8 mouse cellular contexts compared by ENCODE assay signal in the genomic region with DNA sequence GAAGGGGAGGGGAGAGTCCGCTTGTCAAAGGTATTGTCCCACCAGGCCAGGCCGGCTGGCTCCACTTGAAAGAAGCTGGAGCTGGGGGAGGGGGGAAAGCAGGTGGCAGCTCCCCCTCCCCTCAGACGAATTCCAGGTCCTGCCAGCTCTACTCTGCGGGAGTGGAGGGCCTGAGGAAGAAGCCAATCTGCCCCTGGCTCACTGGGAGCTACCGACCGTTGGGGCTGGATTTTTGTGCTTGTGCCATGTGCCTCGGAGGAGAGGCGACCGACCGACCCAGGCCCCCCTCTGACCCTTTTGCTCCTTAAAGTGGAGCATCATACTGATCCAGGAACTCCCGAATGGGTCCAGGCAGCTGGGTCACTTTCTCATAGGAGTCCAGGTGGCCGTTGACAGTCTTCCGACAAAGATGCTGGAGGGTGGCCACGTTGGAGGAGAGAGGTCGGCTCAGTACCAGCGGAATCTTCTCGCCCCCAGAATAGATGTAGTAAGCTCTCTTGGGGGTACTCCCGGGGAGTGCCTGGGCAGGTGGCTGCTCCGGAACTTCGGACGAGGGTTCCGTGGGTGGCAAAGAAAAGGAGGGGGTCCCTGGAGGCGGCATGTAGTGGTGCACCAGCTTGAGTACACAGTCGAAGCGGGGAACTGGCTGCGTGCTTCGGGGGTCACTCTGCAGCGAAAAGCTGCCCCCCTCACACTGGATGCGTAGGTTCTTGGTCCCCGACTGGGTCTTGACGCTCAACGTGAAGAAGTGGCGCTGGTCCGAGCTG. TPM values are rescaled to one million over a fixed set of nuclear protein-coding genes. Genes with fewer than 3 reads are reported as not detected.
DNase-seq lines count a peak whose midpoint lies in the region; ATAC-seq and TF ChIP-seq lines count a peak whose summit lies in the region.

No protein-coding gene starts in this region.

- no peak for TF ChIP-seq CTCF in lung, adult 2 months (IDR thresholded peaks at IDR 0.05; ENCODE audit: insufficient read depth, low read length)
- peak; percentile 18; the same call in 1 of the 2 replicates for TF ChIP-seq CTCF in forebrain, postnatal 0 days (IDR thresholded peaks at IDR 0.05; ENCODE audit: low read depth)
- TF ChIP-seq CTCF in liver, postnatal 0 days (IDR thresholded peaks at IDR 0.05; ENCODE audit: low read depth), result no peak

- peak overlapping the region; percentile 95 for H3K4me2 ChIP-seq in forebrain, postnatal 0 days (ENCODE audit: low read depth)
- peak overlapping the region; percentile 88 for H3K4me2 ChIP-seq in liver, postnatal 0 days (ENCODE audit: low read depth, low read length)

- no peaks in the 10 kb centered on the region for H3K27me3 ChIP-seq in forebrain, postnatal 0 days (ENCODE audit: insufficient read depth, low read length)
- H3K27me3 ChIP-seq in liver, postnatal 0 days (ENCODE audit: insufficient read depth, low read length), result peaks cover 28% of the 10 kb centered on the region

- H3K4me3 ChIP-seq in lung, adult 2 months (replicated peaks; ENCODE audit: extremely low read depth, low read depth, low read length), result peak overlapping the region; percentile 92
- peak overlapping the region; percentile 62 for H3K4me3 ChIP-seq in forebrain, postnatal 0 days (ENCODE audit: low read depth, low read length)
- peak overlapping the region; percentile 80 for H3K4me3 ChIP-seq in liver, postnatal 0 days (ENCODE audit: low read depth, low read length)

- H3K36me3 ChIP-seq in forebrain, postnatal 0 days (ENCODE audit: insufficient read depth), result no peaks in the 10 kb centered on the region
- peaks cover 11% of the 10 kb centered on the region for H3K36me3 ChIP-seq in liver, postnatal 0 days (replicated peaks; ENCODE audit: insufficient read depth, low read length)

- no peak for DNase-seq in lung, adult 2 months
- no peak for DNase-seq in lung, postnatal 10 days
- peak; percentile 49 to 50 for DNase-seq in cerebellum, adult 18-20 months
- peak; percentile 31 for DNase-seq in forebrain, postnatal 0 days
- DNase-seq in liver, postnatal 0 days, result no peak
- no peak for DNase-seq in natural killer cell, adult 2 months (ENCODE audit: low spot score in 2 of 2)
- no peak for DNase-seq in urinary bladder, adult 18-20 months (ENCODE audit: low spot score in 2 of 2)
- DNase-seq in frontal cortex, postnatal 14 days (ENCODE audit: low spot score in 2 of 2), result no peak

- TF ChIP-seq EP300 in liver, postnatal 0 days (IDR thresholded peaks at IDR 0.05; ENCODE audit: low read depth), result no peak

- TF ChIP-seq POLR2A in lung, adult 2 months (IDR thresholded peaks at IDR 0.05; ENCODE audit: borderline replicate concordance, extremely low read depth, low read depth, low read length), result 0 out of 2 replicates have a peak, but pooled peaks have one; percentile 15

- no peaks in the 10 kb centered on the region for H3K9me3 ChIP-seq in forebrain, postnatal 0 days (ENCODE audit: low read length)
- H3K9me3 ChIP-seq in liver, postnatal 0 days (ENCODE audit: low read length), result no peaks in the 10 kb centered on the region

- no peak for ATAC-seq in forebrain, postnatal 0 days
- no peak for ATAC-seq in liver, postnatal 0 days

- peak overlapping the region; percentile 76 for H3K9ac ChIP-seq in forebrain, postnatal 0 days
- peak overlapping the region; percentile 86 for H3K9ac ChIP-seq in liver, postnatal 0 days (replicated peaks)

- peaks cover 35% of the 10 kb centered on the region for H3K4me1 ChIP-seq in lung, adult 2 months (ENCODE audit: control insufficient read depth, insufficient read depth, low read length)
- peaks cover 22% of the 10 kb centered on the region for H3K4me1 ChIP-seq in forebrain, postnatal 0 days (ENCODE audit: insufficient read depth)
- peaks cover 63% of the 10 kb centered on the region for H3K4me1 ChIP-seq in liver, postnatal 0 days (ENCODE audit: insufficient read depth)

- 35% methylated on average over 34 of the region's 34 CpGs for WGBS in lung, adult 2 months
- 8% methylated on average over 34 of the region's 34 CpGs for WGBS in forebrain, postnatal 0 days
- WGBS in liver, postnatal 0 days (ENCODE audit: insufficient replicate concordance), result 32% methylated on average over 34 of the region's 34 CpGs

- H3K27ac ChIP-seq in forebrain, postnatal 0 days (ENCODE audit: low read depth, low read length), result no peak overlapping the region
- 0 out of 2 replicates have a peak overlapping the region, but pooled peaks have one; percentile 95 for H3K27ac ChIP-seq in liver, postnatal 0 days (ENCODE audit: low read depth)

RNA-seq across cellular contexts. Expression of gene Socs3, which starts 2.4 kb away (rescaled TPM):
- polyA plus RNA-seq in lung, adult 2 months (2012; rRNA removed), result 32.1 and 40.6 TPM in 2 replicates
- total RNA-seq in forebrain, postnatal 0 days (2014; rRNA removed), result 7.8 and 11.0 TPM in 2 replicates
- 6.5 and 8.4 TPM in 2 replicates for polyA plus RNA-seq in forebrain, postnatal 0 days (2015; fragmentation: Nextera tagmentation; extraction: Ambion mirVana)
- 3.5 and 5.8 TPM in 2 replicates for polyA plus RNA-seq in liver, postnatal 0 days (2015; fragmentation: Nextera tagmentation; extraction: Ambion mirVana)

RNA-seq across cellular contexts. Expression of gene Pgs1, which starts 18.7 kb away (rescaled TPM):
- polyA plus RNA-seq in lung, adult 2 months (2012; rRNA removed), result 83.2 and 104 TPM in 2 replicates
- total RNA-seq in forebrain, postnatal 0 days (2014; rRNA removed), result 55.7 and 63.0 TPM in 2 replicates
- polyA plus RNA-seq in forebrain, postnatal 0 days (2015; fragmentation: Nextera tagmentation; extraction: Ambion mirVana), result 47.7 and 54.4 TPM in 2 replicates
- 9.1 and 10.1 TPM in 2 replicates for polyA plus RNA-seq in liver, postnatal 0 days (2015; fragmentation: Nextera tagmentation; extraction: Ambion mirVana)

Comparison
In these comparisons a context has a peak if more than half of its experiments do, and no peak if none do; other contexts are left out.
1. DNase-seq: peak in cerebellum, adult 18-20 months (2 of 2) and forebrain, postnatal 0 days (single experiment); none in lung, adult 2 months (single experiment), lung, postnatal 10 days (single experiment), liver, postnatal 0 days (single experiment), natural killer cell, adult 2 months (0 of 2), urinary bladder, adult 18-20 months (0 of 2) and frontal cortex, postnatal 14 days (0 of 2).
2. Peak in every context shown above with its lines, with median percentiles within 50 percentile points of each other: H3K4me3 ChIP-seq.